Mouse (Mus musculus) testis, adult 2 months (tissue): Measurements from ENCODE around the gene Trpd52l3.

Experiments
- CTCF ChIP-seq: fragments of 200-500 bp; IDR thresholded peaks from 2 replicates; pipeline ENCODE4 v1.5.1; 2012; ENCODE audit warnings: low read depth, mild to moderate bottlenecking, inconsistent platforms, low read length, moderate library complexity; ENCODE audit not compliant: control insufficient read depth, insufficient read depth, insufficient replicate concordance
- POLR2A ChIP-seq: fragments of 200-500 bp; IDR thresholded peaks from 2 replicates; pipeline ENCODE4 v1.6.1; 2012; ENCODE audit warnings: low read depth, mild to moderate bottlenecking, inconsistent platforms, low read length, moderate library complexity; ENCODE audit not compliant: control insufficient read depth

DNA sequence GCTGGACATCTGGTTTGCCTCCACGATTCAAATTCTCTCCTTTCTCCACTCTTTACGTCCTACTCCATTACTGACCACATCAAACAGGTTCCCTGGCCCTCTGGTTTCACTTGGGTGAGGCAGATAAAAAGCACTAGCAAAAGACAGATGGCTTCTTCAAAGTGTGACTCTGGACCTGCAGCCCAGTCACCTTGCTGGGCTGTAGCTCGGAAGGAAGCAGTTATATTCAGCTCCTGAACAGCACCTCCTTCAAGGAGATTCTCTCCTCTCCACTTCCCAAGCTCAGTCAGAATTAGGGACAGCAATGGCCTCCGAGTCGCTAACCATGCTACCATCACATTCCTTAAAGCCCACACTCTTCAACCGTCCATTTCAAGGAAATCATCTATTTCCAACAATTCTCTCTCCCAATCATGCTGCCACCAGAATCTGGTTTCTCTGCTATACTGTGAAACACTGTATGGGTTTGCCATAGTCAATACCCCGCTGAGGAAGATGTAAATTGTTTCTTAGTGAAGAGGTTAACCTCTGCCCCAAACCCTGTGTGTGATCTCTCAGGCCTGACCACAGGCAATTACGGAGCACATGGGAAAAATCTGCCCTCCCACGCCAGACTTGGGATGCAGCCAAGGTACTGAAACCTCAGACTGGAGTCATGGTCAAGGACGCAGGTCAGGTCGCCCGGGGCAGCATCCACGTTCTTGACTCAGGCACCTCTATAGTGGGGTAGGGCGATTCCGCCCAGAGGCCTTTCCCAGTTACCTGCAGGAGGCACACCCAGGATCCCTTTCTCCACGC, 19.2 kb upstream of the Trpd52l3 start:
- no peak for TF ChIP-seq POLR2A
- TF ChIP-seq CTCF, result no peak
